Mouse (Mus musculus) limb, embryonic 11.5 days (tissue): ENCODE data around the gene Olfr980. TPM values are rescaled to one million over a fixed set of nuclear protein-coding genes. Genes with fewer than 3 reads are reported as not detected.

ENCODE experiments used
- polyA plus RNA-seq: library from polyadenylated mRNA; unstranded; fragments of >200 nt; fragmentation: Nextera tagmentation; extraction: Ambion mirVana; gene quantifications from 2 replicates; pipeline ENCODE4 v1.2.1, GENCODE M21; 2014

Olfr980 gene
- polyA plus RNA-seq, 1 experiment from 2014 or later = not detected

Other genes with a start within 250 kb of the Olfr980 start
- gene Olfr968, start 226.3 kb downstream of the Olfr980 start, polyA plus RNA-seq = not detected in 2 replicates
- gene Olfr969, start 218.6 kb downstream of the Olfr980 start, polyA plus RNA-seq = not detected in 2 replicates
- gene Olfr970, start 200.7 kb downstream of the Olfr980 start, polyA plus RNA-seq = not detected in 2 replicates
- not detected in 2 replicates for gene Olfr971, start 172.7 kb downstream of the Olfr980 start, polyA plus RNA-seq
- not detected in 2 replicates for gene Olfr972, start 143.2 kb downstream of the Olfr980 start, polyA plus RNA-seq
- not detected in 2 replicates for gene Olfr229, start 102.2 kb downstream of the Olfr980 start, polyA plus RNA-seq
- not detected in 2 replicates for gene Olfr974, start 72.1 kb downstream of the Olfr980 start, polyA plus RNA-seq
- gene Olfr975, start 57.5 kb downstream of the Olfr980 start, polyA plus RNA-seq = 0.09 TPM in 1 of 2 replicates, not detected in the other
- gene Olfr976, start 48.4 kb downstream of the Olfr980 start, polyA plus RNA-seq = not detected in 2 replicates
- not detected in 2 replicates for gene Olfr978, start 17.5 kb downstream of the Olfr980 start, polyA plus RNA-seq
- gene Olfr979, start 6.1 kb downstream of the Olfr980 start, polyA plus RNA-seq = not detected in 2 replicates
- gene Olfr981, start 11.9 kb upstream of the Olfr980 start, polyA plus RNA-seq = not detected in 2 replicates
- gene Olfr982, start 64.2 kb upstream of the Olfr980 start, polyA plus RNA-seq = not detected in 2 replicates
- gene Olfr983, start 84.0 kb upstream of the Olfr980 start, polyA plus RNA-seq = not detected in 2 replicates
- gene Olfr984, start 104.6 kb upstream of the Olfr980 start, polyA plus RNA-seq = not detected in 2 replicates
- not detected in 2 replicates for gene Olfr985, start 120.6 kb upstream of the Olfr980 start, polyA plus RNA-seq
- not detected in 2 replicates for gene Tmem225, start 138.5 kb upstream of the Olfr980 start, polyA plus RNA-seq
- gene Olfr986, start 171.3 kb upstream of the Olfr980 start, polyA plus RNA-seq = not detected in 2 replicates
- gene Zfp202, start 182.7 kb upstream of the Olfr980 start, polyA plus RNA-seq = 6.2 and 7.9 TPM in 2 replicates